Mouse (Mus musculus): ENCODE results near the gene Gm13287. TPM values are rescaled to one million over a fixed set of nuclear protein-coding genes. Genes with fewer than 3 reads are reported as not detected.
"Not testable (repeated sequence)": the region's sequence is repeated elsewhere in the genome, so short reads cannot be mapped to it uniquely, and the experiment has no call there.

The Gm13287 gene
- polyA plus RNA-seq, 1 experiment from 2014 or later: not detected

DNA sequence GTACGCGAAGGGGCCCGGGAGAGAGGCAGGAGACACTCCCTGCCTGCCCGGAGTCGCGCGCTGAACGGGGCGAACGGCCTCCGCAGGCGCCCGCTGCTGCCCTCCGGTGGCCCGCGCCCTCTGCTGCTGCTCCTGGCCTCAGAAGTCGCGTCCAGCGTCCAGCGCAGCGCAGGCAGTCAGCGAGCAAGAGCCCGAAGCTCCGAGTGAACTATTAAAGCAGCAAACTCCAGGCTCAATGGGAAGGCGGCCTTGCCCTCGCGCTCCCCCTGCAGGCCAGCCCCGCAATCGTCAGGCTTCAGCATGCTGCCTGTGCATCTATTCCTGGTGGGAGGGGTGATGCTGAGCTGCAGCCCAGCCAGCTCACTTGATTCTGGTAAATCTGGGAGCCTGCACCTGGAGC is 23.5 kb upstream of the Gm13287 start, which contains the start of gene Gm13272:
Gene Gm13272 (plus strand): TSS at position 301 of the 400 bp plus-strand sequence.
- not testable (repeated sequence) for H3K4me1 ChIP-seq; H3K9ac ChIP-seq; ATAC-seq (ENCODE audit: low FRiP score); H3K27ac ChIP-seq; H3K27me3 ChIP-seq; H3K4me3 ChIP-seq (replicated peaks); H3K36me3 ChIP-seq (replicated peaks); H3K4me2 ChIP-seq; H3K9me3 ChIP-seq
- WGBS: no CpG with 5 or more reads among the region's 29 CpGs

DNA sequence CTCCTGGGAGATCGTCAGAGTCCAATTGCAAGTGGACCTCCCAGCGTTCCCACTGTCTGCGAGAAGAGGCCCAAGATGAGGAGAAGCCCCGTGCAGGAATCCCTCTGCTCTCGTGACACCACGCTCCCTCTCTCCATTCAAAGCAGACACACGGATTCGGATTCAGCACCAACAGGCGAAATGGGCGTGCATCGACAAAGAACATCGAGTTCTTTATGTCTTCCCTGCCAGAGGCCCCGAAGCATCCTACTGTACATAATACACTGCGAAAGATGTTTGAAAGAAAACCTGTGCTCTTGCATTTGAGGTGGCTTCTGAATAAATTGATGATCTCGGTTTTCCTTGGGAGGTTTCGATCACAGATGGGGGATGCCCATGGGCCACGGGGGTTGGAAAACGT is 22.7 kb upstream of the Gm13287 start:
- 52% methylated on average over 16 of the region's 18 CpGs for WGBS
- H3K9me3 ChIP-seq; ATAC-seq (ENCODE audit: low FRiP score); H3K9ac ChIP-seq; H3K36me3 ChIP-seq (replicated peaks); H3K4me3 ChIP-seq (replicated peaks); H3K27me3 ChIP-seq; H3K4me1 ChIP-seq; H3K27ac ChIP-seq; H3K4me2 ChIP-seq: not testable (repeated sequence)

DNA sequence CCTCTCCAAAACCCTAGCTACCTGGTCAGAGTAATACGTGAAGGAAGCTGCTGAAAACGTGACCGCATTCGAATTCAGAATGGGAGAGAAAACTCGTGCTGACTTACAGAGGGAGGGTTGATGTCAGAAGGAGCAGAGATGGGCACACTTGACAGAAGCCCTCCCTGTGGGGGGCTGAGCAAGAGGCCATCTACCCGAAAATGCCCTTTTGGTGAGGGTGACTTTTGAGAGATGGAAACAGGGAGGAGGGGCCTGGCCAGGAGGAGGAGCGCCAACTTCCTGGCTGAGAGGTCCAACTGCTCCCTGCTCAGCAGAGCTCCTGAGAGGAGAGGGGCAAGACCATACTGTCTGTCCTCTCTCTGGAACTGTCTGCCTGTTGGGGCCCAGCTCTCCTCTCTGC is 21.2 kb upstream of the Gm13287 start, which contains the start of gene Ifnz:
Gene Ifnz (plus strand): TSS at position 301 of the 400 bp plus-strand sequence.
- H3K36me3 ChIP-seq (replicated peaks); H3K27ac ChIP-seq; H3K27me3 ChIP-seq; H3K9me3 ChIP-seq; ATAC-seq (ENCODE audit: low FRiP score); H3K4me1 ChIP-seq; H3K9ac ChIP-seq: not testable (repeated sequence)
- 8% methylated on average over 4 of the region's 7 CpGs for WGBS
- peak within 1 kb of the TSS; percentile 13; the same call in 1 of the 2 replicates for H3K4me3 ChIP-seq (replicated peaks)
- H3K4me2 ChIP-seq: peak within 1 kb of the TSS; percentile 40

DNA sequence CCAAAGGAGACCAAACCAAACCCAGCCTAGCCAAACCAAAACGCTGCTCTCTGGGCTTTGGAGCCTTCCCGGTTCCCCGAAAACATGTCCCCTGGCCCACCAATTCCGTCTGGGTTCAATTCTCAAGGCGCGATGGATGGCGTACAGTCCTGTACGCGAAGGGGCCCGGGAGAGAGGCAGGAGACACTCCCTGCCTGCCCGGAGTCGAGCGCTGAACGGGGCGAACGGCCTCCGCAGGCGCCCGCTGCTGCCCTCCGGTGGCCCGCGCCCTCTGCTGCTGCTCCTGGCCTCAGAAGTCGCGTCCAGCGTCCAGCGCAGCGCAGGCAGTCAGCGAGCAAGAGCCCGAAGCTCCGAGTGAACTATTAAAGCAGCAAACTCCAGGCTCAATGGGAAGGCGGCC is 20.7 kb upstream of the Gm13287 start:
- not testable (repeated sequence) for H3K9me3 ChIP-seq; H3K27ac ChIP-seq; H3K9ac ChIP-seq; H3K36me3 ChIP-seq (replicated peaks); H3K27me3 ChIP-seq; H3K4me1 ChIP-seq; ATAC-seq (ENCODE audit: low FRiP score)
- peak overlapping the region; percentile 40 for H3K4me2 ChIP-seq
- 0% methylated on average over 6 of the region's 31 CpGs for WGBS
- peak overlapping the region; percentile 13; the same call in 1 of the 2 replicates for H3K4me3 ChIP-seq (replicated peaks)

DNA sequence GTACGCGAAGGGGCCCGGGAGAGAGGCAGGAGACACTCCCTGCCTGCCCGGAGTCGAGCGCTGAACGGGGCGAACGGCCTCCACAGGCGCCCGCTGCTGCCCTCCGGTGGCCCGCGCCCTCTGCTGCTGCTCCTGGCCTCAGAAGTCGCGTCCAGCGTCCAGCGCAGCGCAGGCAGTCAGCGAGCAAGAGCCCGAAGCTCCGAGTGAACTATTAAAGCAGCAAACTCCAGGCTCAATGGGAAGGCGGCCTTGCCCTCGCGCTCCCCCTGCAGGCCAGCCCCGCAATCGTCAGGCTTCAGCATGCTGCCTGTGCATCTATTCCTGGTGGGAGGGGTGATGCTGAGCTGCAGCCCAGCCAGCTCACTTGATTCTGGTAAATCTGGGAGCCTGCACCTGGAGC is 17.6 kb upstream of the Gm13287 start, which contains the start of gene Gm13276:
Gene Gm13276 (plus strand): TSS at position 301 of the 400 bp plus-strand sequence.
- not testable (repeated sequence) for ATAC-seq (ENCODE audit: low FRiP score); H3K4me2 ChIP-seq; H3K27ac ChIP-seq; H3K36me3 ChIP-seq (replicated peaks); H3K4me3 ChIP-seq (replicated peaks); H3K4me1 ChIP-seq; H3K9ac ChIP-seq; H3K27me3 ChIP-seq; H3K9me3 ChIP-seq
- WGBS: no CpG with 5 or more reads among the region's 27 CpGs

DNA sequence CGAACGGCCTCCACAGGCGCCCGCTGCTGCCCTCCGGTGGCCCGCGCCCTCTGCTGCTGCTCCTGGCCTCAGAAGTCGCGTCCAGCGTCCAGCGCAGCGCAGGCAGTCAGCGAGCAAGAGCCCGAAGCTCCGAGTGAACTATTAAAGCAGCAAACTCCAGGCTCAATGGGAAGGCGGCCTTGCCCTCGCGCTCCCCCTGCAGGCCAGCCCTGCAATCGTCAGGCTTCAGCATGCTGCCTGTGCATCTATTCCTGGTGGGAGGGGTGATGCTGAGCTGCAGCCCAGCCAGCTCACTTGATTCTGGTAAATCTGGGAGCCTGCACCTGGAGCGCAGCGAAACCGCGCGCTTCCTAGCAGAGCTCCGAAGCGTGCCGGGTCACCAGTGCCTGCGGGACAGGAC is 14.7 kb upstream of the Gm13287 start, which contains the start of gene Gm13277:
Gene Gm13277 (plus strand): TSS at position 231 of the 400 bp plus-strand sequence.
- 0% methylated on average over 1 of the region's 28 CpGs for WGBS
- H3K27ac ChIP-seq; H3K36me3 ChIP-seq (replicated peaks); H3K4me1 ChIP-seq; H3K9me3 ChIP-seq; H3K9ac ChIP-seq; ATAC-seq (ENCODE audit: low FRiP score); H3K4me2 ChIP-seq; H3K27me3 ChIP-seq; H3K4me3 ChIP-seq (replicated peaks): not testable (repeated sequence)

DNA sequence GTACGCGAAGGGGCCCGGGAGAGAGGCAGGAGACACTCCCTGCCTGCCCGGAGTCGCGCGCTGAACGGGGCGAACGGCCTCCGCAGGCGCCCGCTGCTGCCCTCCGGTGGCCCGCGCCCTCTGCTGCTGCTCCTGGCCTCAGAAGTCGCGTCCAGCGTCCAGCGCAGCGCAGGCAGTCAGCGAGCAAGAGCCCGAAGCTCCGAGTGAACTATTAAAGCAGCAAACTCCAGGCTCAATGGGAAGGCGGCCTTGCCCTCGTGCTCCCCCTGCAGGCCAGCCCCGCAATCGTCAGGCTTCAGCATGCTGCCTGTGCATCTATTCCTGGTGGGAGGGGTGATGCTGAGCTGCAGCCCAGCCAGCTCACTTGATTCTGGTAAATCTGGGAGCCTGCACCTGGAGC is 11.8 kb upstream of the Gm13287 start, which contains the start of gene Gm13278:
Gene Gm13278 (plus strand): TSS at position 301 of the 400 bp plus-strand sequence.
- H3K4me1 ChIP-seq; H3K9me3 ChIP-seq; H3K36me3 ChIP-seq (replicated peaks); H3K9ac ChIP-seq; H3K27ac ChIP-seq; H3K4me3 ChIP-seq (replicated peaks); ATAC-seq (ENCODE audit: low FRiP score); H3K4me2 ChIP-seq; H3K27me3 ChIP-seq: not testable (repeated sequence)
- WGBS: no CpG with 5 or more reads among the region's 28 CpGs

DNA sequence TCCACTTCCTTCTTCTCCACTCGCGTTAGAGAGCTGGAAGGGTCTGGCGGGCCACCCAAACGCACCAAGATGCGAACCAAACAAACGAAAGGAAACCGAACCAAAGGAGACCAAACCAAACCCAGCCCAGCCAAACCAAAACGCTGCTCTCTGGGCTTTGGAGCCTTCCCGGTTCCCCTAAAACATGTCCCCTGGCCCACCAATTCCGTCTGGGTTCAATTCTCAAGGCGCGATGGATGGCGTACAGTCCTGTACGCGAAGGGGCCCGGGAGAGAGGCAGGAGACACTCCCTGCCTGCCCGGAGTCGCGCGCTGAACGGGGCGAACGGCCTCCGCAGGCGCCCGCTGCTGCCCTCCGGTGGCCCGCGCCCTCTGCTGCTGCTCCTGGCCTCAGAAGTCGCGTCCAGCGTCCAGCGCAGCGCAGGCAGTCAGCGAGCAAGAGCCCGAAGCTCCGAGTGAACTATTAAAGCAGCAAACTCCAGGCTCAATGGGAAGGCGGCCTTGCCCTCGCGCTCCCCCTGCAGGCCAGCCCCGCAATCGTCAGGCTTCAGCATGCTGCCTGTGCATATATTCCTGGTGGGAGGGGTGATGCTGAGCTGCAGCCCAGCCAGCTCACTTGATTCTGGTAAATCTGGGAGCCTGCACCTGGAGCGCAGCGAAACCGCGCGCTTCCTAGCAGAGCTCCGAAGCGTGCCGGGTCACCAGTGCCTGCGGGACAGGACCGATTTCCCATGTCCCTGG is 8.9 kb upstream of the Gm13287 start, which contains the start of gene Gm13275:
Gene Gm13275 (plus strand): TSS at position 552 of the 740 bp plus-strand sequence.
- not testable (repeated sequence) for H3K4me3 ChIP-seq (replicated peaks); H3K36me3 ChIP-seq (replicated peaks); H3K9ac ChIP-seq; H3K27ac ChIP-seq; ATAC-seq (ENCODE audit: low FRiP score); H3K4me1 ChIP-seq; H3K4me2 ChIP-seq; H3K9me3 ChIP-seq; H3K27me3 ChIP-seq
- WGBS: 3% methylated on average over 8 of the region's 52 CpGs

DNA sequence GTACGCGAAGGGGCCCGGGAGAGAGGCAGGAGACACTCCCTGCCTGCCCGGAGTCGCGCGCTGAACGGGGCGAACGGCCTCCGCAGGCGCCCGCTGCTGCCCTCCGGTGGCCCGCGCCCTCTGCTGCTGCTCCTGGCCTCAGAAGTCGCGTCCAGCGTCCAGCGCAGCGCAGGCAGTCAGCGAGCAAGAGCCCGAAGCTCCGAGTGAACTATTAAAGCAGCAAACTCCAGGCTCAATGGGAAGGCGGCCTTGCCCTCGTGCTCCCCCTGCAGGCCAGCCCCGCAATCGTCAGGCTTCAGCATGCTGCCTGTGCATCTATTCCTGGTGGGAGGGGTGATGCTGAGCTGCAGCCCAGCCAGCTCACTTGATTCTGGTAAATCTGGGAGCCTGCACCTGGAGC is 6.0 kb upstream of the Gm13287 start, which contains the start of gene Gm13279:
Gene Gm13279 (plus strand): TSS at position 301 of the 400 bp plus-strand sequence.
- H3K9ac ChIP-seq; H3K4me3 ChIP-seq (replicated peaks); H3K4me1 ChIP-seq; H3K36me3 ChIP-seq (replicated peaks); H3K4me2 ChIP-seq; H3K27ac ChIP-seq; H3K9me3 ChIP-seq; ATAC-seq (ENCODE audit: low FRiP score); H3K27me3 ChIP-seq: not testable (repeated sequence)
- WGBS: no CpG with 5 or more reads among the region's 28 CpGs

DNA sequence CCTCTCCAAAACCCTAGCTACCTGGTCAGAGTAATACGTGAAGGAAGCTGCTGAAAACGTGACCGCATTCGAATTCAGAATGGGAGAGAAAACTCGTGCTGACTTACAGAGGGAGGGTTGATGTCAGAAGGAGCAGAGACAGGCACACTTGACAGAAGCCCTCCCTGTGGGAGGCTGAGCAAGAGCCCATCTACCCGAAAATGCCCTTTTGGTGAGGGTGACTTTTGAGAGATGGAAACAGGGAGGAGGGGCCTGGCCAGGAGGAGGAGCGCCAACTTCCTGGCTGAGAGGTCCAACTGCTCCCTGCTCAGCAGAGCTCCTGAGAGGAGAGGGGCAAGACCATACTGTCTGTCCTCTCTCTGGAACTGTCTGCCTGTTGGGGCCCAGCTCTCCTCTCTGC is 3.7 kb upstream of the Gm13287 start, which contains the start of gene Gm13285:
Gene Gm13285 (plus strand): TSS at position 301 of the 400 bp plus-strand sequence.
- not testable (repeated sequence) for H3K36me3 ChIP-seq (replicated peaks); H3K9me3 ChIP-seq; H3K27me3 ChIP-seq; H3K9ac ChIP-seq; H3K4me3 ChIP-seq (replicated peaks); H3K27ac ChIP-seq; H3K4me1 ChIP-seq; ATAC-seq (ENCODE audit: low FRiP score); H3K4me2 ChIP-seq
- WGBS: 11% methylated on average over 5 of the region's 7 CpGs

DNA sequence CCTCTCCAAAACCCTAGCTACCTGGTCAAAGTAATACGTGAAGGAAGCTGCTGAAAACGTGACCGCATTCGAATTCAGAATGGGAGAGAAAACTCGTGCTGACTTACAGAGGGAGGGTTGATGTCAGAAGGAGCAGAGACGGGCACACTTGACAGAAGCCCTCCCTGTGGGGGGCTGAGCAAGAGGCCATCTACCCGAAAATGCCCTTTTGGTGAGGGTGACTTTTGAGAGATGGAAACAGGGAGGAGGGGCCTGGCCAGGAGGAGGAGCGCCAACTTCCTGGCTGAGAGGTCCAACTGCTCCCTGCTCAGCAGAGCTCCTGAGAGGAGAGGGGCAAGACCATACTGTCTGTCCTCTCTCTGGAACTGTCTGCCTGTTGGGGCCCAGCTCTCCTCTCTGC is 2.2 kb downstream of the Gm13287 start, which contains the start of gene Gm13288:
Gene Gm13288 (plus strand): TSS at position 301 of the 400 bp plus-strand sequence.
- WGBS: no CpG with 5 or more reads among the region's 8 CpGs
- H3K4me2 ChIP-seq: peak within 1 kb of the TSS; percentile 44; the same call in 1 of the 2 replicates
- not testable (repeated sequence) for H3K4me1 ChIP-seq; H3K9me3 ChIP-seq; H3K27me3 ChIP-seq; H3K9ac ChIP-seq; H3K36me3 ChIP-seq (replicated peaks); ATAC-seq (ENCODE audit: low FRiP score); H3K27ac ChIP-seq
- H3K4me3 ChIP-seq (replicated peaks): peak within 1 kb of the TSS; percentile 26

DNA sequence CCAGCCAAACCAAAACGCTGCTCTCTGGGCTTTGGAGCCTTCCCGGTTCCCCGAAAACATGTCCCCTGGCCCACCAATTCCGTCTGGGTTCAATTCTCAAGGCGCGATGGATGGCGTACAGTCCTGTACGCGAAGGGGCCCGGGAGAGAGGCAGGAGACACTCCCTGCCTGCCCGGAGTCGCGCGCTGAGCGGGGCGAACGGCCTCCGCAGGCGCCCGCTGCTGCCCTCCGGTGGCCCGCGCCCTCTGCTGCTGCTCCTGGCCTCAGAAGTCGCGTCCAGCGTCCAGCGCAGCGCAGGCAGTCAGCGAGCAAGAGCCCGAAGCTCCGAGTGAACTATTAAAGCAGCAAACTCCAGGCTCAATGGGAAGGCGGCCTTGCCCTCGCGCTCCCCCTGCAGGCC is 2.7 kb downstream of the Gm13287 start:
- not testable (repeated sequence) for H3K9me3 ChIP-seq; H3K4me1 ChIP-seq; H3K27me3 ChIP-seq; H3K27ac ChIP-seq; H3K9ac ChIP-seq; ATAC-seq (ENCODE audit: low FRiP score); H3K36me3 ChIP-seq (replicated peaks)
- H3K4me2 ChIP-seq: peak overlapping the region; percentile 44; the same call in 1 of the 2 replicates
- WGBS: 0% methylated on average over 6 of the region's 34 CpGs
- peak overlapping the region; percentile 26 for H3K4me3 ChIP-seq (replicated peaks)
